Mouse (Mus musculus) CH12.LX (cell line): ENCODE measurements around the gene Stac. TPM values are rescaled to one million over a fixed set of nuclear protein-coding genes. Genes with fewer than 3 reads are reported as not detected.

Source experiments
- DNase-seq: peaks from one replicate; pipeline ENCODE4 v3.0.0-alpha.2; 2013; ENCODE audit errors: extremely low read depth
- H3K27ac ChIP-seq: 2 replicates; pipeline ENCODE4 v1.5.1; 2012; ENCODE audit warnings: low read depth, mild to moderate bottlenecking, control low read depth, moderate library complexity; ENCODE audit not compliant: insufficient read depth
- H3K27me3 ChIP-seq: replicated peaks from 2 replicates; pipeline ENCODE3; 2012; ENCODE audit warnings: inconsistent platforms
- H3K36me3 ChIP-seq, 2 experiments: replicated peaks in 1 of 2; 2 replicates each; pipeline versions ENCODE3 to v1.6.1; 2012; ENCODE audit warnings: inconsistent platforms in 1 of 2, low read length in 1 of 2, mild to moderate bottlenecking in 1 of 2, mixed read lengths in 1 of 2, moderate library complexity in 1 of 2; ENCODE audit not compliant: control insufficient read depth in 1 of 2, insufficient read depth in 1 of 2
- H3K4me1 ChIP-seq, 2 experiments: 2 replicates each; pipeline ENCODE4 v1.6.1; 2012; ENCODE audit warnings: inconsistent platforms in 1 of 2, moderate library complexity in 1 of 2; ENCODE audit not compliant: insufficient read depth in 2 of 2, control insufficient read depth in 1 of 2
- H3K4me2 ChIP-seq: 2 replicates; pipeline ENCODE4 v1.6.1; 2012; ENCODE audit warnings: low read depth, mild to moderate bottlenecking, control low read depth; ENCODE audit not compliant: poor library complexity, insufficient read depth, severe bottlenecking
- H3K4me3 ChIP-seq, 3 experiments: fragments of 150-350 bp in 1 of 3; sonication (generic) in 1 of 3; replicated peaks in 1 of 3; 2 replicates each; pipeline versions ENCODE3 to v1.5.1; 2011 to 2012; ENCODE audit warnings: low read depth in 2 of 3, low read length in 2 of 3, mild to moderate bottlenecking in 2 of 3, moderate library complexity in 2 of 3, control low read depth in 1 of 3, improper control_type of control experiment in 1 of 3, inconsistent platforms in 1 of 3, mixed read lengths in 1 of 3; ENCODE audit not compliant: poor library complexity in 1 of 3
- H3K79me2 ChIP-seq: replicated peaks from 2 replicates; pipeline ENCODE4 v1.6.1; 2012; ENCODE audit warnings: mild to moderate bottlenecking, moderate library complexity; ENCODE audit not compliant: control insufficient read depth, poor library complexity, insufficient read depth, severe bottlenecking; ENCODE audit errors: extremely low read depth
- H3K9ac ChIP-seq: 2 replicates; pipeline ENCODE4 v1.6.1; 2012; ENCODE audit warnings: low read depth, mild to moderate bottlenecking, control low read depth, moderate library complexity; ENCODE audit not compliant: insufficient read depth
- H3K9me3 ChIP-seq: replicated peaks from 2 replicates; pipeline ENCODE3; 2012; ENCODE audit warnings: low read length, inconsistent platforms, mixed read lengths
- CHD1 ChIP-seq: IDR thresholded peaks from 2 replicates; pipeline ENCODE4 v1.6.1; 2012; ENCODE audit warnings: low read depth, low read length, improper control_type of control experiment, inconsistent platforms
- E2F4 ChIP-seq: IDR thresholded peaks from 2 replicates; pipeline ENCODE4 v1.6.1; 2011; ENCODE audit warnings: low read depth, low read length, improper control_type of control experiment; ENCODE audit not compliant: insufficient replicate concordance
- HCFC1 ChIP-seq: IDR thresholded peaks from 2 replicates; pipeline ENCODE4 v1.6.1; 2012; ENCODE audit warnings: low read depth, mild to moderate bottlenecking, inconsistent platforms, low read length, improper control_type of control experiment
- IRF4 ChIP-seq: IDR thresholded peaks from 2 replicates; pipeline ENCODE4 v1.6.1; 2014; ENCODE audit warnings: low read depth, mild to moderate bottlenecking, inconsistent platforms, low read length, improper control_type of control experiment
- MAX ChIP-seq: IDR thresholded peaks from 2 replicates; pipeline ENCODE4 v1.6.1; 2011; ENCODE audit warnings: low read length, improper control_type of control experiment
- MAZ ChIP-seq: IDR thresholded peaks from 2 replicates; pipeline ENCODE4 v1.6.1; 2012; ENCODE audit warnings: low read depth, mild to moderate bottlenecking, inconsistent platforms, low read length, improper control_type of control experiment, moderate library complexity
- MEF2A ChIP-seq: IDR thresholded peaks from 2 replicates; pipeline ENCODE4 v1.6.1; 2014; ENCODE audit warnings: low read depth, mild to moderate bottlenecking, inconsistent platforms, low read length, improper control_type of control experiment, borderline replicate concordance
- MYC ChIP-seq: IDR thresholded peaks from 2 replicates; pipeline ENCODE4 v1.6.1; 2011; ENCODE audit warnings: low read depth, mild to moderate bottlenecking, improper control_type of control experiment, low read length
- NRF1 ChIP-seq: IDR thresholded peaks from 2 replicates; pipeline ENCODE4 v1.6.1; 2014; ENCODE audit warnings: low read depth, mild to moderate bottlenecking, inconsistent platforms, low read length, improper control_type of control experiment, moderate library complexity
- PAX5 ChIP-seq: IDR thresholded peaks from 2 replicates; pipeline ENCODE4 v1.6.1; 2012; ENCODE audit warnings: low read length, inconsistent platforms, mixed read lengths
- POLR2A ChIP-seq: IDR thresholded peaks from 2 replicates; pipeline ENCODE4 v1.6.1; 2011; ENCODE audit warnings: low read depth, mild to moderate bottlenecking, improper control_type of control experiment, low read length
- UBTF ChIP-seq: IDR thresholded peaks from 2 replicates; pipeline ENCODE4 v1.6.1; 2012; ENCODE audit warnings: low read depth, mild to moderate bottlenecking, inconsistent platforms, low read length, improper control_type of control experiment, moderate library complexity
- USF2 ChIP-seq: conservative IDR thresholded peaks from 2 replicates; pipeline ENCODE4 v1.6.1; 2011; ENCODE audit warnings: low read depth, low read length, improper control_type of control experiment
- ZC3H11A ChIP-seq: IDR thresholded peaks from 2 replicates; pipeline ENCODE4 v1.6.1; 2012; ENCODE audit warnings: low read depth, mild to moderate bottlenecking, inconsistent platforms, low read length, improper control_type of control experiment
- ZKSCAN1 ChIP-seq: IDR thresholded peaks from 2 replicates; pipeline ENCODE4 v1.6.1; 2012; ENCODE audit warnings: low read depth, inconsistent platforms, low read length, improper control_type of control experiment, borderline replicate concordance
- dilution Hi-C: fragments of 300-500 bp; cut with MboI; formaldehyde crosslinking; loops from 2 replicates; pipeline ENCODE4 v1.14.3; 2020; ENCODE audit warnings: low sequenced_read_pairs; ENCODE audit not compliant: extremely low pct_unique_long_range_greater_than_20kb, extremely low pct_ligation_motif_present
- in situ Hi-C: fragments of 300-500 bp; cut with MboI; formaldehyde crosslinking; loops from 3 replicates; pipeline ENCODE4 v1.14.3; 2019; ENCODE audit warnings: low sequenced_read_pairs, low pct_ligation_motif_present, low pct_unique_long_range_greater_than_20kb, mixed read lengths
- polyA plus RNA-seq: library from polyadenylated mRNA; unstranded; fragments of >175 nt; gene quantifications from 2 replicates; pipeline ENCODE4 v1.2.1, GENCODE M21; 2012; ENCODE audit warnings: low read depth; ENCODE audit not compliant: insufficient read length
- total RNA-seq, 2 experiments: library from RNA; depleted of rRNA; stranded (reverse); fragments of 300-350 nt in 1 of 2; fragments of >200 nt in 1 of 2; gene quantifications; 2 replicates each; pipeline ENCODE4 v1.2.3; 2012 to 2014

The Stac gene
- total and polyA plus RNA-seq, 3 experiments: not detected

- dilution Hi-C loops: no loop called here
- no peaks in the 10 kb centered on the region for H3K9me3 ChIP-seq
- in situ Hi-C loops: no loop called here
Measured at GRCm38 (mm10) chr9:111550281-111550962, 139.7 kb downstream of the Stac start.

GRCm38 (mm10) chr9:111542663-111543062 lies 147.5 kb downstream of the Stac start:
- TF ChIP-seq MAZ (no peak), ZC3H11A (no peak), MAX (no peak), E2F4 (no peak), UBTF (no peak), ZKSCAN1 (no peak), USF2 (no peak), MEF2A (no peak), HCFC1 (no peak), NRF1 (no peak), CHD1 (no peak), PAX5 (no peak)
- Histone ChIP-seq H3K9ac (no peak overlapping the region), H3K4me2 (no peak overlapping the region), H3K9me3 (peaks cover 6% of the 10 kb centered on the region), H3K4me1 (no peaks in the 10 kb centered on the region), H3K79me2 (no peaks in the 10 kb centered on the region), H3K4me3 (no peak overlapping the region), H3K27me3 (peaks cover 32% of the 10 kb centered on the region), H3K27ac (no peak overlapping the region; the same call in 1 of the 2 replicates), H3K36me3 (no peaks in the 10 kb centered on the region)
- in situ Hi-C loops: no loop called here
- no peak for DNase-seq
- dilution Hi-C loops: no loop called here

More at GRCm38 (mm10) chr9:111550281-111550962, 139.7 kb downstream of the Stac start:
- no peak for DNase-seq
- Histone ChIP-seq H3K4me2 (no peak overlapping the region), H3K27ac (no peak overlapping the region), H3K27me3 (peaks cover 8% of the 10 kb centered on the region), H3K79me2 (no peaks in the 10 kb centered on the region), H3K36me3 (no peaks in the 10 kb centered on the region), H3K9ac (no peak overlapping the region), H3K4me3 (no peak overlapping the region), H3K4me1 (no peaks in the 10 kb centered on the region)
- TF ChIP-seq MAX (no peak), POLR2A (no peak), MYC (no peak), NRF1 (no peak), ZKSCAN1 (no peak), IRF4 (no peak)
